11 mouse cellular contexts compared by ENCODE assay signal in genomic region chr15:37099176-37099575, GRCm38 (mm10).
"Had no signal": no experiment of that assay in that cellular context is flagged by ENCODE, and none has a peak within 500 bp of the region (broad histone marks: within the 10 kb centered on the region; RNA-seq: fewer than 3 reads in every experiment).

No protein-coding gene starts in this region.

- H3K9me3 ChIP-seq: limb, embryonic 10.5 days; lung, embryonic 15.5 days; megakaryocyte, embryonic 14.5 days; neural tube, embryonic 13.5 days had no signal

- DNase-seq: lung, postnatal 14 days; retina, postnatal 1 day; right cerebral cortex, postnatal 14 days; thymus, postnatal 4 days had no signal

- H3K36me3 ChIP-seq: limb, embryonic 10.5 days; lung, embryonic 15.5 days; neural tube, embryonic 13.5 days had no signal

- H3K4me2 ChIP-seq: midbrain, embryonic 11.5 days had no signal

- H3K27me3 ChIP-seq: lung, embryonic 15.5 days; megakaryocyte, embryonic 14.5 days; neural tube, embryonic 13.5 days had no signal

- H3K9ac ChIP-seq: lung, embryonic 15.5 days had no signal

- H3K27ac ChIP-seq: left cerebral cortex, adult 2 months; limb, embryonic 10.5 days; lung, embryonic 15.5 days; macrophage; neural tube, embryonic 13.5 days had no signal

- H3K4me3 ChIP-seq: left cerebral cortex, adult 2 months; limb, embryonic 10.5 days; lung, embryonic 15.5 days had no signal
